In genomic region chr3:88620146-88620991, GRCm38 (mm10) we compare ENCODE assay signal across 7 mouse cellular contexts. TPM values are rescaled to one million over a fixed set of nuclear protein-coding genes. Genes with fewer than 3 reads are reported as not detected.
A peak's percentile ranks its signal among the peaks of the same experiment; 100 is the strongest.
DNase-seq lines count a peak whose midpoint lies in the region; ATAC-seq and TF ChIP-seq lines count a peak whose summit lies in the region.

No protein-coding gene starts in this region.

- WGBS in forebrain, embryonic 10.5 days, result 13% methylated on average over 15 of the region's 15 CpGs
- 6% methylated on average over 15 of the region's 15 CpGs for WGBS in limb, embryonic 15.5 days
- WGBS in stomach, postnatal 0 days, result 16% methylated on average over 15 of the region's 15 CpGs

- H3K27ac ChIP-seq in testis, adult 2 months (ENCODE audit: control insufficient read depth, insufficient read depth, low read depth, low read length), result no peak overlapping the region
- peak overlapping the region; percentile 99 for H3K27ac ChIP-seq in forebrain, embryonic 10.5 days
- peak overlapping the region; percentile 97 for H3K27ac ChIP-seq in limb, embryonic 15.5 days
- H3K27ac ChIP-seq in stomach, postnatal 0 days (replicated peaks), result peak overlapping the region; percentile 97

- no peak for DNase-seq in testis, postnatal 10 days (ENCODE audit: low spot score)
- DNase-seq in forebrain, embryonic 10.5 days (ENCODE audit: extremely low spot score, low spot score), result no peak
- no peak for DNase-seq in stomach, postnatal 0 days (ENCODE audit: low spot score)
- no peak for DNase-seq in right cerebral cortex, postnatal 10 days (ENCODE audit: low spot score in 2 of 2)
- no peak for DNase-seq in spleen, postnatal 10 days (ENCODE audit: low spot score in 2 of 2)

- no peak for TF ChIP-seq EP300 in stomach, postnatal 0 days (optimal IDR thresholded peaks at IDR 0.05)

- no peak for ATAC-seq in limb, embryonic 15.5 days (ENCODE audit: insufficient number of reproducible peaks, low FRiP score, low TSS enrichment, low read depth)
- no peak for ATAC-seq in stomach, postnatal 0 days (ENCODE audit: low FRiP score, low TSS enrichment)

- peaks cover 7% of the 10 kb centered on the region for H3K4me1 ChIP-seq in testis, adult 2 months (ENCODE audit: control insufficient read depth, insufficient read depth, low read length)
- peaks cover 73% of the 10 kb centered on the region for H3K4me1 ChIP-seq in forebrain, embryonic 10.5 days
- H3K4me1 ChIP-seq in limb, embryonic 15.5 days, result peaks cover 62% of the 10 kb centered on the region
- H3K4me1 ChIP-seq in stomach, postnatal 0 days (replicated peaks; ENCODE audit: control insufficient read depth, insufficient read depth), result peaks cover 3% of the 10 kb centered on the region; the same call in 1 of the 2 replicates

- no peak for TF ChIP-seq CTCF in testis, adult 2 months (IDR thresholded peaks at IDR 0.05; ENCODE audit: control insufficient read depth, insufficient read depth, insufficient replicate concordance, low read depth, low read length)
- no peak for TF ChIP-seq CTCF in stomach, postnatal 0 days (IDR thresholded peaks at IDR 0.05; ENCODE audit: low read depth)

- peak overlapping the region; percentile 86 for H3K4me3 ChIP-seq in testis, adult 2 months (ENCODE audit: control insufficient read depth, low read depth, low read length)
- H3K4me3 ChIP-seq in forebrain, embryonic 10.5 days, result peak overlapping the region; percentile 82
- peak overlapping the region; percentile 83 for H3K4me3 ChIP-seq in limb, embryonic 15.5 days
- H3K4me3 ChIP-seq in stomach, postnatal 0 days (ENCODE audit: low read depth, low read length), result peak overlapping the region; percentile 87

- H3K9ac ChIP-seq in limb, embryonic 15.5 days, result peak overlapping the region; percentile 90
- peak overlapping the region; percentile 94 for H3K9ac ChIP-seq in stomach, postnatal 0 days (ENCODE audit: low read length)

- H3K27me3 ChIP-seq in testis, adult 2 months (ENCODE audit: control insufficient read depth, insufficient read depth, low read length), result no peaks in the 10 kb centered on the region
- peaks cover 12% of the 10 kb centered on the region; the same call in 1 of the 2 replicates for H3K27me3 ChIP-seq in forebrain, embryonic 10.5 days (ENCODE audit: poor library complexity, severe bottlenecking)
- H3K27me3 ChIP-seq in limb, embryonic 15.5 days, result no peaks in the 10 kb centered on the region
- H3K27me3 ChIP-seq in stomach, postnatal 0 days (ENCODE audit: control insufficient read depth, insufficient read depth, low read length), result no peaks in the 10 kb centered on the region

- H3K4me2 ChIP-seq in limb, embryonic 15.5 days, result peak overlapping the region; percentile 79
- H3K4me2 ChIP-seq in stomach, postnatal 0 days (replicated peaks; ENCODE audit: low read depth), result peak overlapping the region; percentile 92

- no peak for TF ChIP-seq POLR2A in testis, adult 2 months (IDR thresholded peaks at IDR 0.05; ENCODE audit: control insufficient read depth, low read depth, low read length)

- no peaks in the 10 kb centered on the region for H3K9me3 ChIP-seq in forebrain, embryonic 10.5 days
- H3K9me3 ChIP-seq in limb, embryonic 15.5 days, result no peaks in the 10 kb centered on the region
- no peaks in the 10 kb centered on the region for H3K9me3 ChIP-seq in stomach, postnatal 0 days (ENCODE audit: control insufficient read depth, low read length)

- no peaks in the 10 kb centered on the region for H3K36me3 ChIP-seq in testis, adult 2 months (ENCODE audit: control insufficient read depth, insufficient read depth, low read length)
- H3K36me3 ChIP-seq in forebrain, embryonic 10.5 days (replicated peaks), result peaks cover 12% of the 10 kb centered on the region
- H3K36me3 ChIP-seq in limb, embryonic 15.5 days, result no peaks in the 10 kb centered on the region
- no peaks in the 10 kb centered on the region for H3K36me3 ChIP-seq in stomach, postnatal 0 days (ENCODE audit: control insufficient read depth, insufficient read depth, low read length)

RNA-seq across cellular contexts. Expression of gene Arhgef2, which starts 14.6 kb away (rescaled TPM):
- 512 and 614 TPM in 2 replicates for polyA plus RNA-seq in testis, adult 2 months (2012; rRNA removed)
- 79.3 and 92.6 TPM in 2 replicates for polyA plus RNA-seq in forebrain, embryonic 10.5 days (2016; fragmentation: Nextera tagmentation; extraction: Ambion mirVana)
- 84.9 and 97.3 TPM in 2 replicates for polyA plus RNA-seq in limb, embryonic 15.5 days (2015; fragmentation: Nextera tagmentation; extraction: Ambion mirVana)
- polyA plus RNA-seq in stomach, postnatal 0 days (2015; fragmentation: Nextera tagmentation; extraction: Ambion mirVana), result 29.0 and 33.0 TPM in 2 replicates

RNA-seq across cellular contexts. Expression of gene Rxfp4, which starts 32.6 kb away (rescaled TPM):
- not detected in 2 replicates for polyA plus RNA-seq in testis, adult 2 months (2012; rRNA removed)
- not detected in 2 replicates for polyA plus RNA-seq in forebrain, embryonic 10.5 days (2016; fragmentation: Nextera tagmentation; extraction: Ambion mirVana)
- 0.19 TPM in 1 of 2 replicates, not detected in the other for polyA plus RNA-seq in limb, embryonic 15.5 days (2015; fragmentation: Nextera tagmentation; extraction: Ambion mirVana)
- polyA plus RNA-seq in stomach, postnatal 0 days (2015; fragmentation: Nextera tagmentation; extraction: Ambion mirVana), result 0.07 TPM in 1 of 2 replicates, not detected in the other

RNA-seq across cellular contexts. Expression of gene Ssr2, which starts 44.7 kb away (rescaled TPM):
- 128 and 161 TPM in 2 replicates for polyA plus RNA-seq in testis, adult 2 months (2012; rRNA removed)
- polyA plus RNA-seq in forebrain, embryonic 10.5 days (2016; fragmentation: Nextera tagmentation; extraction: Ambion mirVana), result 174 and 188 TPM in 2 replicates
- 347 and 365 TPM in 2 replicates for polyA plus RNA-seq in limb, embryonic 15.5 days (2015; fragmentation: Nextera tagmentation; extraction: Ambion mirVana)
- 257 and 271 TPM in 2 replicates for polyA plus RNA-seq in stomach, postnatal 0 days (2015; fragmentation: Nextera tagmentation; extraction: Ambion mirVana)
